Mouse (Mus musculus) megakaryocyte, embryonic 14.5 days (primary cell): ENCODE results near the gene Avil.

Experiments
- FLI1 ChIP-seq: IDR thresholded peaks from 2 replicates; pipeline ENCODE4 v1.6.1; 2012; ENCODE audit warnings: low read length, inconsistent platforms, mixed read lengths
- GATA1 ChIP-seq: IDR thresholded peaks from 3 replicates; pipeline ENCODE4 v1.6.1; 2012; ENCODE audit warnings: mixed read lengths, low read length, inconsistent platforms, borderline replicate concordance

- TF ChIP-seq GATA1, result no peak
- no peak for TF ChIP-seq FLI1
Observed at GRCm38 (mm10) chr10:127063913-127064870, 63.7 kb downstream of the Avil start.
